Mouse (Mus musculus) kidney, adult 11 months (tissue): ENCODE measurements at regions not wholly inside any gene's neighbourhood (a gene's known extent, or its start where the extent isn't known, plus 50 kb on each side); places are given as distances from the start of the nearest gene placed in this dataset.

Source experiments
- DNase-seq: peaks from one replicate; pipeline ENCODE4 v3.0.0; 2022

- DNase-seq = no peak
Measured at GRCm38 (mm10) chr8:112196423-112196822, 181.6 kb upstream of the Gm6793 start.

- DNase-seq = no peak
Measured at GRCm38 (mm10) chr8:112195880-112196279, 181.0 kb upstream of the Gm6793 start.

GRCm38 (mm10) chr8:112191846-112192245, 177.0 kb upstream of the Gm6793 start:
- no peak for DNase-seq

GRCm38 (mm10) chr8:112189698-112190097, 174.9 kb upstream of the Gm6793 start:
- DNase-seq = no peak

- DNase-seq = no peak
Measured at GRCm38 (mm10) chr8:112170184-112170583, 155.3 kb upstream of the Gm6793 start.

GRCm38 (mm10) chr8:112156656-112157055, 141.8 kb upstream of the Gm6793 start:
- DNase-seq = no peak

- no peak for DNase-seq
Measured at GRCm38 (mm10) chr8:112138924-112139323, 124.1 kb upstream of the Gm6793 start.

GRCm38 (mm10) chr8:112130196-112130595, 115.4 kb upstream of the Gm6793 start:
- no peak for DNase-seq

GRCm38 (mm10) chr8:112128833-112129518, 114.1 kb upstream of the Gm6793 start:
- peak; percentile 5 for DNase-seq

GRCm38 (mm10) chr8:112111950-112112349, 97.1 kb upstream of the Gm6793 start:
- no peak for DNase-seq

- peak; percentile 63 for DNase-seq
Measured at GRCm38 (mm10) chr8:112097883-112098635, 83.2 kb upstream of the Gm6793 start.

GRCm38 (mm10) chr8:112094881-112095280, 80.0 kb upstream of the Gm6793 start:
- no peak for DNase-seq

- no peak for DNase-seq
Measured at GRCm38 (mm10) chr8:112093554-112093953, 78.7 kb upstream of the Gm6793 start.

- no peak for DNase-seq
Measured at GRCm38 (mm10) chr8:112092831-112093230, 78.0 kb upstream of the Gm6793 start.

GRCm38 (mm10) chr8:112078621-112079020, 63.8 kb upstream of the Gm6793 start:
- no peak for DNase-seq

GRCm38 (mm10) chr8:112072205-112072604, 57.4 kb upstream of the Gm6793 start:
- DNase-seq = no peak

- no peak for DNase-seq
Measured at GRCm38 (mm10) chr8:112070251-112070650, 55.4 kb upstream of the Gm6793 start.
